Mouse (Mus musculus) left cerebral cortex, adult 2 months (tissue): ENCODE results near the gene Gm38394. TPM values are rescaled to one million over a fixed set of nuclear protein-coding genes. Genes with fewer than 3 reads are reported as not detected.
"Not testable (repeated sequence)": the region's sequence is repeated elsewhere in the genome, so short reads cannot be mapped to it uniquely, and the experiment has no call there.

ENCODE experiments used
- DNase-seq, 2 experiments: peaks; one replicate each; pipeline ENCODE4 v3.0.0; 2021 to 2022; ENCODE audit warnings: low spot score in 2 of 2, mixed read lengths in 1 of 2; ENCODE audit errors: extremely low spot score in 1 of 2
- H3K27ac ChIP-seq: fragments of 200-600 bp; 2 replicates; pipeline ENCODE4 v1.8.1; 2022
- H3K4me3 ChIP-seq: fragments of 200-600 bp; 2 replicates; pipeline ENCODE4 v1.8.1; 2022
- CTCF ChIP-seq: fragments of 200-600 bp; IDR thresholded peaks from 2 replicates; pipeline ENCODE4 v1.8.1; 2022; ENCODE audit warnings: antibody characterized with exemption, mild to moderate bottlenecking, moderate library complexity
- intact Hi-C: fragments of 180-260 bp; cut with DNase I; formaldehyde crosslinking; loops from one replicate; pipeline ENCODE4 v1.15.1; 2025
- long read RNA-seq, 2 experiments: library from polyadenylated mRNA; stranded (forward); transcript quantifications; one replicate each; pipeline ENCODE4 v2.0.0; 2021; ENCODE audit warnings: borderline mapping rate in 2 of 2
- total RNA-seq, 2 experiments: library from RNA; stranded (reverse); gene quantifications; 2 replicates each; pipeline ENCODE4 v1.2.3; 2021

Gene Gm38394
- 10 to 100 TPM; 30.9 to 33.7 TPM for total RNA-seq
- long read RNA-seq, experiment 1, partial matches to known transcripts, result 17 of 17 reads
- long read RNA-seq, experiment 1, other reads (novel, unspliced or antisense), result 0 of 17 reads
- long read RNA-seq, experiment 2, result 0 reads

DNA sequence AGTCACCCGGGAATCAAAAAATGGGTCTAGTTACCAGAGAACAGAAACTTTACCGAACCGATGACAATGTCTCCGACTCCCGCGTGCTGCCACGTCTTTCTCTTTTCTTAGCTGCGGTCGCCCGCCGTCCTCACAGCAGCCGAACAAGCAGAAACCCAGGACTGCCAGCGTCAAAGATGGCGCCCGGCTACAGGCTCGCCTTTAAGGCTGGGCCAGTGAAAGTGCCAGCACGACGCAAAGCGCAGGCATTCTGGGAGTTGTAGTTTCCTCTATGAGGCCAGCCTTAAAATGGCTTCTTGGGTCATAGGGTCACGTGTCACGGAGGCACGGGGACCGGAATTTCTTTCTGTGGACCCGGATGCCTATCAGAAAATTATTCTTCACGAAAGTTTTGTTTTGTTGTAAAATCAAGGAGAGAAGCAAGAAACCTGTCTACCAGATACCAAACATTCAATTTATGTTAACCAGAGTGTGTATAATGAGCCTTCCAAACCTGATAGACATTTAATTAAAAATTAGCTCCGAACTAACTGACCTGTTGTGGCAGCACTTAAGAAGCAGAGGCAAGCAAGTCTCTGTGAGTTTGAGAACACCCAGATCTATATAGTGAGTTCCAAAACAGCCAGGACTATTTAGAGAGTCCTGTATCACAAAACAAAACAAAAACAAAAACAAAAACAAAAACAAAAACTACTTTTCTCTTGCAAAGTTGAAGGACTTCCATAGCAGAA, at the start of gene Gm38394:
Gm38394 (minus strand) TSS at position 116 of the 731 bp plus-strand sequence.
- Histone ChIP-seq H3K27ac (peak within 1 kb of the TSS; percentile 96), H3K4me3 (peak within 1 kb of the TSS; percentile 77)
- DNase-seq, result peak; percentile 89 to 90
- TF ChIP-seq CTCF, result no peak
- intact Hi-C loops, result loop anchor here (5.0 kb wide), 1 partner anchor 386 kb away; no protein-coding TSS in a partner anchor

- Histone ChIP-seq H3K4me3 (no peak overlapping the region), H3K27ac (no peak overlapping the region)
- no peak for DNase-seq
- intact Hi-C loops, result no loop called here
- no peak for TF ChIP-seq CTCF
Observed at GRCm38 (mm10) chr1:133710895-133711294, 49.8 kb upstream of the Gm38394 start.

DNA sequence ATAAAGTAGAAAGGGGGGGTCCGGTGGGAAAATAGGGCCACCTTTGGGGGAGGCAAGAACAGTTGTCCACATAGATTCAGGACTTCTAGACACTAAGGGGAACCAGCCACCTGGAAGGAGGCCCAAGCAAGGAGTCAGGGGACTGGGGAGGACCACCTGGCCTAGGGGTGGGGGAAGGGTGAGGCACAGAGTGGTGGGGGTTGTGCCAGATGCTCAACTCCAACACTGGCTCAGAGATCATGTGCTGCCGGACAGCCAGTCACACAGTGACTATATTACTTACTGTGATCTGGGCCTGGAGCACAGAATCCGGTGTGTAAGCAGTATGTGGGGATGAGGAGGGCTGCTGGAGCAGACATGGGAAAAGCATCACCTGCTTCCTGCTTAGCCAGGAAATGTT, 48.2 kb upstream of the Gm38394 start:
- intact Hi-C loops, result no loop called here
- H3K4me3 ChIP-seq, result no peak overlapping the region
- no peak overlapping the region for H3K27ac ChIP-seq
- no peak for TF ChIP-seq CTCF
- no peak for DNase-seq

DNA sequence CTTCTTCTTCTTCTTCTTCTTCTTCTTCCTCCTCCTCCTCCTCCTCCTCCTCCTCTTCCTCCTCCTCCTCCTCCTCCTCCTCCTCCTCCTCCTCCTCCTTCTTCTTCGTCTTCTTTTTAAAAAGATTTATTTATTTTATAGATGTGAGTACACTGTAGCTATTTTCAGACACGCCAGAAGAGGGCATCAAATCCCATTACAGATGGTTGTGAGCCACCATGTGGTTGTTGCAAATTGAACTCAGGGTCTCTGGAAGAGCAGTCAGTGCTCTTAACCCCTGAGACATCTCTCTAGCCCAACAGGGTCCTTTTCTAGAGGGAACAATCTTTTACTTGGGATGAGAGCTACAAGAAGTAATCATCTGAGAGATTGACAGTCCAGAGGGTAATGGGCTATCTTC, 40.7 kb upstream of the Gm38394 start:
- H3K4me3 ChIP-seq, intact Hi-C loops, DNase-seq, H3K27ac ChIP-seq: not testable (repeated sequence)
- peak; percentile 47 for TF ChIP-seq CTCF

- no peak for TF ChIP-seq CTCF
- intact Hi-C loops, result loop anchor here (5.0 kb wide), 1 partner anchor 66 kb away; no protein-coding TSS in a partner anchor
- no peak for DNase-seq
Observed at GRCm38 (mm10) chr1:133697935-133698620, 37.0 kb upstream of the Gm38394 start.

GRCm38 (mm10) chr1:133695901-133696300, 34.8 kb upstream of the Gm38394 start:
- DNase-seq, result no peak
- TF ChIP-seq CTCF, result no peak
- Histone ChIP-seq H3K4me3 (no peak overlapping the region), H3K27ac (no peak overlapping the region)
- intact Hi-C loops, result loop anchor here (5.0 kb wide), 1 partner anchor 64 kb away; no protein-coding TSS in a partner anchor

More at GRCm38 (mm10) chr1:133697935-133698620, 37.0 kb upstream of the Gm38394 start:
- no peak overlapping the region for H3K27ac ChIP-seq
- no peak overlapping the region for H3K4me3 ChIP-seq

- DNase-seq, result no peak
- intact Hi-C loops, result loop anchor here (5.0 kb wide), 1 partner anchor 63 kb away; no protein-coding TSS in a partner anchor
- TF ChIP-seq CTCF, result no peak
Observed at GRCm38 (mm10) chr1:133694876-133695275, 33.8 kb upstream of the Gm38394 start.

DNA sequence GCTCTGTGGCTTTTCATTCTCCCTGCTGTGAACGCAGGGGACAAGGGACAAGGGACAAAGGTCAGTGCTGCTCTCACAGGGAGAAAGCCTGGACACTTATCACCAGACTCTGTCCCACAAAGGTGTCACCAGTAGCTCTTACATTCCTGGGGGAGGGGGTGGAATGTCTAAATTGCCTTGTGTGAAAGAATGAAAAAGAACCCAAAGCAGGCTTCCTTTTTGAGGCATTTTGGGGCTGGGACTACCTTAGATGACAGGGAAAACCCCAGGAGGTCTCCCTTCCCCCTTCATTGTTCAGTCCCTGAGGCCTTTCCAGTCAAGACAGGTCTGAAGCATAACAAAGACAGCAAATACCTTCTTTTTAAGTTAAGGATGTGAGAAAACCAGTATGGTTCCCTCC, 33.2 kb upstream of the Gm38394 start:
- no peak for DNase-seq
- Histone ChIP-seq H3K4me3 (no peak overlapping the region), H3K27ac (no peak overlapping the region)
- no peak for TF ChIP-seq CTCF
- intact Hi-C loops, result no loop called here

More at GRCm38 (mm10) chr1:133694876-133695275, 33.8 kb upstream of the Gm38394 start:
- Histone ChIP-seq H3K4me3 (no peak overlapping the region), H3K27ac (no peak overlapping the region)

DNA sequence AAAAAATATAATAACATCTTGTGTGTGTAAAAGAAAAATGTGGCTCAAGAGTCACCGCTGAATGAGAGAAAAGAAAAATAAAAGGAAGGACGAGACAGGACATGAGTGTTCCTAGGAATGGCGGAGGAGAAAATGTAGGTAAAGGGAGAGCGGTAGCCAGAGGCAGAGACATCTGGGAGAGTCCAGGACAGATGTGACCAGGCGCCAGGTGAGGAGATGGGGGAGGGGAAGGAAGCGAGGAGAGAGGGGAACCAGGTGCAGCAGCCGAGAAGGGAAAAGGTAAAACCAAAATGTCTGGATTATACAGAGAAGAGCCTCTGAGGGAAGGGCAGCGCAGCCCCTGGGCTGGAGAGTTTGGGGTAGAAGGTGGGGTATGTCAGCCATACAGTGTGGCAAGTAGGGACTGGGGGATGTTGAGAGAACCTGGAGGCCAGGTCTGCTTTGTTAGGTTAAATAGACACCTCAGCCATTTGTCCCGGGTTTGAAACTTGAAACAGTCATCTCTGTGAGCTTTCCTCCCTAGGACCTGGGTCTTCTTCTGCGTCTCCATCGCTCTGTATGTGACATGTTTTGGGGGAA, 32.5 kb upstream of the Gm38394 start:
- TF ChIP-seq CTCF, result no peak
- intact Hi-C loops, result no loop called here
- DNase-seq, result no peak

GRCm38 (mm10) chr1:133692195-133692594, 31.1 kb upstream of the Gm38394 start:
- no peak overlapping the region for H3K4me3 ChIP-seq
- intact Hi-C loops, result no loop called here
- TF ChIP-seq CTCF, result no peak
- no peak for DNase-seq
- H3K27ac ChIP-seq, result no peak overlapping the region

More for the DNA sequence above, 32.5 kb upstream of the Gm38394 start:
- Histone ChIP-seq H3K27ac (no peak overlapping the region), H3K4me3 (no peak overlapping the region)

DNA sequence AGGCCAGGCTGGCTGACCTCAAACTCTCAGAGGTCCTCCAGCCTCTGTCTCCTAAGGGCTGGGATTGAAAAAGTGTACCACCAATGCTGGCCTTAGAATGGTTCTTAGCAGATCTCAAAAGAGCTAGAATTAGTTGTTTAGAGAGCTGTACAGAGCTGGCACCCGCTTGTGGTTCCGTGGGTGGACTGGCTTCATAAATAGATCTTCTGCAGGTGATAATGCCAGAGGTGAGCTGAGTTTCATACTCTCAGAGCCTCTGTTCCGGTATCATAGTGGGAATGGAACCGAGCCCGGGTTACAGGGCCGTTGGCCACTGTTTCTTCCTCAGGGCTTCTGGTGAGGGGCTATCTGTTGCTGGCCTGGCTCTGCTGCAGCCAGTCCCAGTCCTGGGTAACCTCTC, 29.9 kb upstream of the Gm38394 start:
- intact Hi-C loops, result no loop called here
- Histone ChIP-seq H3K4me3 (no peak overlapping the region), H3K27ac (no peak overlapping the region)
- DNase-seq, result no peak
- TF ChIP-seq CTCF, result no peak

DNA sequence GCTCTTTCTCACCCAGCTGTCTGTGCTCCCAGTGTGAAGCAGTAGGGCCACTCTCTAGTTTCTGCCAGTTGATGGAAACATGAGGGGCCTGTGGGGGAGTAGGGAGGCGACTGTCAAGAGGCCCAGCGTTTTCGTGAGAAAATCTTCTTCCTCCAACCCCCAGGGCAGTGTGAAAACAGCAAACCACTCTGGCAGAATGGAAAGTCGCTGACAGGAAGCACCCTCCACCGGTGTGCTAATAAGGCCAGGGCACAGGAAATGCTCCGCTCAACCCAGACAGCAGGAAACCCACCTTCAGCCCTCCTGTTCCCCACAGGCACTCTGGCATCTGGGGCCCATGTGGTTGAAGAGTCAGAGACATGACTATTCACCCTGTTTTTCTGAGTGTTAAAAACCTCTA, 28.8 kb upstream of the Gm38394 start, which contains the start of gene Lax1:
Lax1 (minus strand) TSS at position 212 of the 400 bp plus-strand sequence.
- Histone ChIP-seq H3K27ac (no peak within 1 kb of the TSS), H3K4me3 (no peak within 1 kb of the TSS)
- intact Hi-C loops, result no loop called here
- TF ChIP-seq CTCF, result no peak
- DNase-seq, result no peak
